Mouse (Mus musculus) ES-E14 (cell line): ENCODE measurements at regions not wholly inside any gene's neighbourhood (a gene's known extent, or its start where the extent isn't known, plus 50 kb on each side); places are given as distances from the start of the nearest gene placed in this dataset.

ENCODE experiments used
- DNase-seq: peaks from one replicate; pipeline ENCODE4 v3.0.0-alpha.2; 2013; ENCODE audit warnings: low read depth, low spot score
- H3K27ac ChIP-seq: 2 replicates; pipeline ENCODE4 v1.5.1; 2012; ENCODE audit warnings: low read depth, mild to moderate bottlenecking, low read length, moderate library complexity, mixed read lengths; ENCODE audit not compliant: poor library complexity, insufficient read depth, severe bottlenecking
- H3K36me3 ChIP-seq: 2 replicates; pipeline ENCODE4 v1.6.1; 2012; ENCODE audit warnings: mild to moderate bottlenecking, low read length, moderate library complexity, mixed read lengths; ENCODE audit not compliant: control insufficient read depth, poor library complexity, insufficient read depth, severe bottlenecking
- H3K4me1 ChIP-seq, 2 experiments: fragments of 150-350 bp in 1 of 2; sonication (generic) in 1 of 2; 2 replicates each; pipeline ENCODE4 v1.6.1; 2012; ENCODE audit warnings: low read length in 2 of 2, mild to moderate bottlenecking in 1 of 2, mixed read lengths in 1 of 2; ENCODE audit not compliant: control insufficient read depth in 2 of 2, insufficient read depth in 2 of 2, poor library complexity in 1 of 2
- H3K4me3 ChIP-seq, 2 experiments: fragments of 150-350 bp in 1 of 2; sonication (generic) in 1 of 2; 2 replicates each; pipeline ENCODE4 v1.5.1; 2012; ENCODE audit warnings: low read length in 2 of 2, low read depth in 1 of 2, mild to moderate bottlenecking in 1 of 2, mixed read lengths in 1 of 2; ENCODE audit not compliant: insufficient read depth in 1 of 2, poor library complexity in 1 of 2, severe bottlenecking in 1 of 2
- H3K9ac ChIP-seq: 2 replicates; pipeline ENCODE4 v1.6.1; 2012; ENCODE audit warnings: low read depth, mild to moderate bottlenecking, low read length, mixed read lengths; ENCODE audit not compliant: poor library complexity, insufficient read depth, severe bottlenecking
- H3K9me3 ChIP-seq: fragments of 150-350 bp; sonication (generic); 2 replicates; pipeline ENCODE4 v1.6.1; 2012; ENCODE audit warnings: low read depth, mild to moderate bottlenecking, low read length; ENCODE audit not compliant: control insufficient read depth, insufficient read depth
- CHD2 ChIP-seq: IDR thresholded peaks from 2 replicates; pipeline ENCODE4 v1.6.1; 2014; ENCODE audit warnings: mild to moderate bottlenecking, low read depth, low read length, inconsistent platforms
- HCFC1 ChIP-seq: IDR thresholded peaks from 2 replicates; pipeline ENCODE4 v1.6.1; 2012; ENCODE audit warnings: low read length, inconsistent platforms, borderline replicate concordance; ENCODE audit not compliant: insufficient read depth
- MAFK ChIP-seq: IDR thresholded peaks from 2 replicates; pipeline ENCODE4 v1.6.1; 2014; ENCODE audit warnings: mild to moderate bottlenecking, low read depth, low read length, inconsistent platforms; ENCODE audit not compliant: insufficient read depth
- ZC3H11A ChIP-seq: IDR thresholded peaks from 2 replicates; pipeline ENCODE4 v1.6.1; 2012; ENCODE audit warnings: low read depth, mild to moderate bottlenecking, inconsistent platforms, low read length, borderline replicate concordance
- ZNF384 ChIP-seq: IDR thresholded peaks from 2 replicates; pipeline ENCODE4 v1.6.1; 2012; ENCODE audit warnings: low read depth, low read length, inconsistent platforms
- in situ Hi-C, 2 experiments: fragments of 600-800 bp; cut with MboI; formaldehyde crosslinking; loops; one replicate each; pipeline ENCODE4 v1.15.1; 2025; ENCODE audit warnings: low sequenced_read_pairs in 2 of 2, inconsistent platforms in 1 of 2; ENCODE audit not compliant: unreplicated experiment in 2 of 2

GRCm38 (mm10) chr6:31320141-31320830, 78.2 kb upstream of the Mkln1 start:
- H3K4me1 ChIP-seq, result peaks cover 0 to 2% of the 10 kb centered on the region in 2 experiments; a peak in 1 of 4 replicates
- no peak for DNase-seq
- TF ChIP-seq ZC3H11A, result no peak
- no peak for TF ChIP-seq CHD2
- TF ChIP-seq HCFC1, result no peak
- no peak for TF ChIP-seq ZNF384
- TF ChIP-seq MAFK, result no peak
- H3K9ac ChIP-seq, result no peak overlapping the region
- in situ Hi-C loops, result no loop called here
- H3K9me3 ChIP-seq, result no peaks in the 10 kb centered on the region
- no peak overlapping the region for H3K4me3 ChIP-seq
- no peak overlapping the region for H3K27ac ChIP-seq
- H3K36me3 ChIP-seq, result no peaks in the 10 kb centered on the region

- in situ Hi-C loops, result no loop called here
- DNase-seq, result no peak
- H3K9me3 ChIP-seq, result no peaks in the 10 kb centered on the region
Observed at GRCm38 (mm10) chr6:31321066-31321846, 77.3 kb upstream of the Mkln1 start.

GRCm38 (mm10) chr6:31321902-31322301, 76.6 kb upstream of the Mkln1 start:
- no peak overlapping the region for H3K4me3 ChIP-seq
- TF ChIP-seq CHD2 (no peak), ZC3H11A (no peak), HCFC1 (no peak), ZNF384 (no peak)
- H3K9ac ChIP-seq, result no peak overlapping the region
- no peaks in the 10 kb centered on the region for H3K9me3 ChIP-seq
- peaks cover 0 to 2% of the 10 kb centered on the region in 2 experiments; a peak in 1 of 4 replicates for H3K4me1 ChIP-seq
- H3K36me3 ChIP-seq, result no peaks in the 10 kb centered on the region
- in situ Hi-C loops, result no loop called here
- H3K27ac ChIP-seq, result no peak overlapping the region
- no peak for DNase-seq

More at GRCm38 (mm10) chr6:31321066-31321846, 77.3 kb upstream of the Mkln1 start:
- Histone ChIP-seq H3K4me3 (no peak overlapping the region), H3K4me1 (peaks cover 0 to 2% of the 10 kb centered on the region in 2 experiments; a peak in 1 of 4 replicates), H3K36me3 (no peaks in the 10 kb centered on the region), H3K9ac (no peak overlapping the region), H3K27ac (no peak overlapping the region)
- TF ChIP-seq MAFK (no peak), ZNF384 (no peak), CHD2 (no peak), HCFC1 (no peak), ZC3H11A (no peak)

- TF ChIP-seq HCFC1 (no peak), MAFK (no peak), ZC3H11A (no peak), CHD2 (no peak), ZNF384 (no peak)
- in situ Hi-C loops, result no loop called here
Observed at GRCm38 (mm10) chr6:31323228-31324190, 75.0 kb upstream of the Mkln1 start.

More at GRCm38 (mm10) chr6:31323228-31324190, 75.0 kb upstream of the Mkln1 start:
- Histone ChIP-seq H3K9me3 (no peaks in the 10 kb centered on the region), H3K4me1 (0 out of 4 replicates have a peak, but pooled peaks cover 0 to 2% of the 10 kb centered on the region in 2 experiments), H3K9ac (no peak overlapping the region), H3K27ac (no peak overlapping the region), H3K4me3 (no peak overlapping the region), H3K36me3 (no peaks in the 10 kb centered on the region)
- DNase-seq, result no peak
